Mouse (Mus musculus): ENCODE data around the gene Ccdc162.

The Ccdc162 gene

GRCm38 (mm10) chr10:41576328-41576833 lies 140.1 kb downstream of the Ccdc162 start:
- DNase-seq (ENCODE audit: low spot score): no peak

- DNase-seq (ENCODE audit: low spot score): no peak
Measured at GRCm38 (mm10) chr10:41575451-41576327, 140.7 kb downstream of the Ccdc162 start.

- peak; percentile 20 for DNase-seq (ENCODE audit: low spot score)
Measured at GRCm38 (mm10) chr10:41573190-41573589, 143.2 kb downstream of the Ccdc162 start.

- DNase-seq (ENCODE audit: low spot score): no peak
Measured at GRCm38 (mm10) chr10:41572274-41572673, 144.2 kb downstream of the Ccdc162 start.

- no peak for DNase-seq (ENCODE audit: low spot score)
Measured at GRCm38 (mm10) chr10:41571065-41571464, 145.4 kb downstream of the Ccdc162 start.

- no peak for DNase-seq (ENCODE audit: low spot score)
Measured at GRCm38 (mm10) chr10:41568306-41568705, 148.1 kb downstream of the Ccdc162 start.

- DNase-seq (ENCODE audit: low spot score): no peak
Measured at GRCm38 (mm10) chr10:41565141-41565540, 151.3 kb downstream of the Ccdc162 start.

- DNase-seq (ENCODE audit: low spot score): no peak
Measured at GRCm38 (mm10) chr10:41561701-41562395, 154.6 kb downstream of the Ccdc162 start.

- DNase-seq (ENCODE audit: low spot score): no peak
Measured at GRCm38 (mm10) chr10:41558401-41558800, 158.0 kb downstream of the Ccdc162 start.

- no peak for DNase-seq (ENCODE audit: low spot score)
Measured at GRCm38 (mm10) chr10:41555081-41555480, 161.4 kb downstream of the Ccdc162 start.

GRCm38 (mm10) chr10:41553711-41554110 lies 162.7 kb downstream of the Ccdc162 start:
- no peak for DNase-seq (ENCODE audit: low spot score)

- no peak for DNase-seq (ENCODE audit: low spot score)
Measured at GRCm38 (mm10) chr10:41552847-41553589, 163.4 kb downstream of the Ccdc162 start.

GRCm38 (mm10) chr10:41552319-41552718 lies 164.1 kb downstream of the Ccdc162 start:
- DNase-seq (ENCODE audit: low spot score): no peak

- DNase-seq (ENCODE audit: low spot score): no peak
Measured at GRCm38 (mm10) chr10:41550711-41551110, 165.7 kb downstream of the Ccdc162 start.

GRCm38 (mm10) chr10:41546396-41547165 lies 169.9 kb downstream of the Ccdc162 start:
- DNase-seq (ENCODE audit: low spot score): no peak

GRCm38 (mm10) chr10:41545224-41545755 lies 171.1 kb downstream of the Ccdc162 start:
- DNase-seq (ENCODE audit: low spot score): no peak

- no peak for DNase-seq (ENCODE audit: low spot score)
Measured at GRCm38 (mm10) chr10:41544481-41545190, 171.8 kb downstream of the Ccdc162 start.

GRCm38 (mm10) chr10:41543844-41544243 lies 172.6 kb downstream of the Ccdc162 start:
- DNase-seq (ENCODE audit: low spot score): no peak

GRCm38 (mm10) chr10:41543439-41543838 lies 173.0 kb downstream of the Ccdc162 start:
- no peak for DNase-seq (ENCODE audit: low spot score)

GRCm38 (mm10) chr10:41542057-41542456 lies 174.4 kb downstream of the Ccdc162 start:
- no peak for DNase-seq (ENCODE audit: low spot score)

GRCm38 (mm10) chr10:41538986-41539385 lies 177.4 kb downstream of the Ccdc162 start:
- no peak for DNase-seq (ENCODE audit: low spot score)

Data from spleen, adult 12 weeks (tissue).